Mouse (Mus musculus): ENCODE measurements around the gene Armc10.
"Not testable (repeated sequence)": the region's sequence is repeated elsewhere in the genome, so short reads cannot be mapped to it uniquely, and the experiment has no call there.

Gene Armc10

DNA sequence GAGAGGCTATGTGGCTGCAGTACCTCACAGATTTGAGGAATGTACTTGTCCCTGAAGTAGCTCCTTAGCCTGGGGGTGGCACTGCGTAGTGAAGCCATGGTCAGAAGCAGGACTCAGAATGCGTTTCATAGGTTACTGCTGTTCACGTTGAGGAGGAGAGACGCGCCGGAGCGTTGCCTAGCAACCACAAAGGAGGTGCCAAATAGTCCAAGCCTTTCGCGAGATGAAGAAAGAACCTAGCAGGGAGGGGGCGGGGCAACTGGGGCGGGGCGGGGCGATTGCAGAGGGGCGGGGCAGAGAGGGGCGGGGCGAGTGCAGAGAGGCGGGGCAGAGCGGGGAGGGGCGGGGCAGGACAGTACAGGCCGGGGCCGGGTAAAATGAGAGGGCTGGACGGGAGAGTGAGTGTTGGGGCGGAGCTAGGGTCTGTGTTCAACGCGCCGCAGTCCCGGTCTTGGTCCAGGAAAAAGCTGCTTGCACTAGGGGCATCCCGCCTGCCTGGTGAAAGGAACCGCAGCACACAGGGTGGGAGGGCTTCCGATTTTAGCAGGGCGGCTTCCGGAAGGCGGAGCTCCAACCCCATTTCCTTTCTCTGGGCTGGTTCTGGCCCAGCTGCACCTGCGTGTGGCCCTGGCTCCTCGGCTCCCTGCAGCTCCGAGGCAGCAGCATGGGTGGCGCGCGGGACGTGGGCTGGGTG is at the start of gene Armc10, which contains the start of gene Fbxl13:
Armc10 (plus strand) TSS at position 375 of the 694 bp plus-strand sequence.
Fbxl13 (minus strand) TSS at position 196 of the 694 bp plus-strand sequence.
- in situ Hi-C loops (cut with MboI, MseI), result no loop called here

DNA sequence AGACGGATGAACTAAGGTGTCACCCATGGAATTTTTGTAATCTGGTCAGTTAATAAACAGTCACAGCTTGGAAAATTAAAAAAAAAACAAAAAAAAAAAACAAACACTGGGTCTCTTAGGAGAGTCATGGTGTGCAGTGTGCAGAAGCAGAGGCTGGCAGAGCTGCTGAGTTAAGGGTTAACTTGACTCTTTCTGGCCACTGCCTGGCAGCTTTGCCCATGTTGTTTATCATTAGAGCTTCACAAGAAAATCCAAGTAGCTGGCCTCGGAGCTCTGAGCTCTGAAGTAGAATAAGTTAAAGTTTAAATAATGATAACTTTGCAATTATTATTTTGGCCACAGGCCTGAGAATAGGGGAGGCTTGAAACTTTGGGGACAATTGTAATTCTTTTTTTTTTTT is 46.1 kb upstream of the Armc10 start:
- in situ Hi-C loops (cut with MboI, MseI), result not testable (repeated sequence)

GRCm38 (mm10) chr5:21599961-21600360 is 45.7 kb upstream of the Armc10 start:
- in situ Hi-C loops (cut with MboI, MseI), result no loop called here

- in situ Hi-C loops (cut with MboI, MseI), result no loop called here
Observed at GRCm38 (mm10) chr5:21605936-21606335, 39.7 kb upstream of the Armc10 start.

DNA sequence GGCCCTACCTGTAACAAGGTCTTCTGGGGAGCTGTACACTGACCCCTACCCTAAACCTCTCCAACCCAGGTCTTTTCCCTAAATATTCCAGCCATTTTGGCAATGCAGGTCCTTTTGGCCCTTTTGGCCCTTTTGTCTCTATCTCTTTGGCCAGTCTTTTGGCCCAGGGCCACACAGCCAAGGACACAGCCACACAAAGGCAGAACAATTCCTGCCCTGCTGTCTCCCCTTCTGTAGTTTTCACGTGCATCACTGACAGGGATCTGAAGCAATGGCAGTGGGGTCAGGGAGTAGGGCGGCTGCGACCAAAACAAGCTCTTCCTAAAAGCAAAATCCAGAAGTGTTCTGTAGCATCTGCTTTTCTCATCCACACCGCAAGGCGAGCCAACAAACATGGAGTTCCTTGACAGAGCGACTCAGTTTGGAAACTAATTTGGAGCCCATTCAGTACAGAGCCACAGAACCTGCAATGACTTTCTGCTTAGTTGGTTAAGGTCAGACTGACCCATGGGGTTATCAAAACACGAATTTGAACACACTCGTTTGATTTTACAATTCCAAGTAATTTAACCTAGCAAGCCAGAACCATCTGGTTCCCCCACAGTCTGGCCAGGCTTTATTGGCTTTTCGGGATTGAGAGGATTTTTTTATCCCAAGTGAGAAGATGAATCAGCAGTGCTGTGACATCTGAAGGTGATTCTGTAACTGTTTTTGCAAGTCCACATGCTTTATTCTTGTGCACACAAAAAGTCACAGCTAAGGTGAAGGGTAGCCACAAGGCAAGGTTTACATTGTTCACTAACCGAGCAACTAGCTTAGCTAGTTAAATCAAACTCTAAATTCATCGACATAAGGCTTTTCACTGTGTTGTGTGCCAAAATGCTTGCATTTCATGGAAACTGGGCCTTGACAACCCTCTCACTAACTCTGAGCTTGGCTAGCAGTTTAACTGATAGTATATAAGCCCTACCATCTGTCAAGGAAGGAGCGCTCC is 37.0 kb upstream of the Armc10 start:
- in situ Hi-C loops (cut with MboI, MseI), result no loop called here

DNA sequence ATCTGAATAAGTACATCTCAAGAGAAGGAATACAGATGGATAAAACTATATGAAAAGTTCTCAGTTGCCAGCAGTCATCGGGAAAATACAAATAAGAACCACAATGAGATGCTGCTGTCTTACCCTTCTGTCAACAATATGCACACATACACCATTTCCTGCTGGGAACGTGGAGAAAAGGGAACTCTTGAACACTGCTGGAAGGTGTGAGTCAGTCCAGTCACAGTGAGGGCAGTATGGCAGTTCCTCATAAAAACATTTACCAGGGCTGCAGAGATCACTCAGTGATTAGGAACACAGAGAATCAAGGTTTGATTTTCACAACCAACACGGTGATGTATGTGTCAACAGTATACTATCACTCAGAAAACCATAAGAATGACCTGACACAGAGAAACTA is 34.6 kb upstream of the Armc10 start:
- in situ Hi-C loops (cut with MboI, MseI), result no loop called here

DNA sequence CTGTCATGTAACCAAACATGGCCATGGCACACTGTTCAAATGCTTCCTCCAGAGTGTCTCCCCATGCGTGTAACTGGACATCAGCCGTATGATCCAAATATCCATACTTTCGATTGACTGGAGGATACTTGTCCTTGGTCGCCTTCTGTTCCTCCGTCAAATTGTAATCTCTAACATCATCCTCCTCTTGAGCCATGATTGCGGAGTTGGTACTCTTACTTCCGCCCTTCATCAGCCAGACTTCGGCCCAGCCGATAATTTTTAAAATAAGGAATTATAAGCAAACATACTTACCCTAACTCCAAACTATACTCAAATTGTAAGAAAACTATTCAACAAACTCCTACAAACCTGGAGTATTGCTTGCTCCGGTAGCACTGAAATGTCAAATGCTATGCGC is 31.3 kb upstream of the Armc10 start:
- in situ Hi-C loops (cut with MboI, MseI), result not testable (repeated sequence)

- in situ Hi-C loops (cut with MboI, MseI), result no loop called here
Observed at GRCm38 (mm10) chr5:21616450-21617009, 29.1 kb upstream of the Armc10 start.

GRCm38 (mm10) chr5:21625916-21626315 is 19.7 kb upstream of the Armc10 start:
- in situ Hi-C loops (cut with MboI, MseI), result no loop called here

GRCm38 (mm10) chr5:21640961-21641360 is 4.7 kb upstream of the Armc10 start:
- in situ Hi-C loops (cut with MboI, MseI), result loop anchor here (5.0 kb wide), 1 partner anchor 66 kb away; no protein-coding TSS in a partner anchor

- in situ Hi-C loops (cut with MboI, MseI), result loop anchor here (5.0 kb wide), 1 partner anchor 64 kb away; no protein-coding TSS in a partner anchor
Observed at GRCm38 (mm10) chr5:21643606-21644005, 2.0 kb upstream of the Armc10 start.

DNA sequence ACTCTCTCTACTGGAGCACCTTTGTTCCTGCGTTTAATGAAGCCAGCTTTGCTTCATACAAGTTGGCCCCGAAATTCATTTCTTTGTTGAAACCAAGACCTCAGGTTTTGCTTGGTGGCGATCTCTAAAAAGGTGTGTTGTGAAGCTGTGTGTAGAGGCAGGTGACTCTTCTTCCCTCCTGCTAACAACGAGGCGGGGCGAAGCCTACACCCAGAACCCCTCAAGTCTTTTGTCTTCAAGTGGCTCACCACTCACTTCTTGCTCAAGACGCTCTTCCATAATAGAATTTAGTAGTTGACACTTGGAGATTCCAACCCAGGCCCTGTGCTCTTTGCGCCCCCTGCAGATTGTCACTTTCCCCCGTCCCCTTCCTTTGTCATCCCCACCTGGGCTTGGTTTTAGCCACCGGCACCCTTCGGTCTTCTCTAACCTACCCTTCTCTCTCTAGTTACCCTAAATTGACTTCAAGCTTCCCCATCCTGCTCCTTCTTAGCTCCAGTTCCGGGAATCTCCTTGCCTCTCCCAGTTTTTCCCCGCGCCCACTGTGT is 648 bp upstream of the Armc10 start:
- in situ Hi-C loops (cut with MboI, MseI), result loop anchor here (5.0 kb wide), 1 partner anchor 62 kb away; no protein-coding TSS in a partner anchor

GRCm38 (mm10) chr5:21646133-21646491 is 499 bp downstream of the Armc10 start:
- in situ Hi-C loops (cut with MboI, MseI), result no loop called here

DNA sequence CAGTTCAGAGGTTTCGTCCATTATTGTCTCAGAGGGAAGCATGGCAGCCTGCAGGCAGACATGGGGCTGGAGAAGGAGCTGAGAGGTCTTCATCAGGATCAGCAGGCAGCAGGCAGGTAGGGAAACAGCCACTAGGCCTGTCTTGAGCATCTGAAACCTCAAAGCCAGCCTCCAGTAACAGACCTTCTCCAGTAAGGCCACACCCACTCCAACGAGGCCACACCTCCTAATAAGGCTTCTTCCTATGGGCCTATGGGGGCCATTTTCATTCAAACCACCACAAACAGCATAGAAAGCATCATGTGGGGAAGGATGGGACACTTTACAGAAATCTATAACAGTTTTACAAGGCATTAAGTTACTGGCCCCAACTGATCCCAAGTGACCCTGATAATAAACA is 5.1 kb downstream of the Armc10 start:
- in situ Hi-C loops (cut with MboI, MseI), result no loop called here

DNA sequence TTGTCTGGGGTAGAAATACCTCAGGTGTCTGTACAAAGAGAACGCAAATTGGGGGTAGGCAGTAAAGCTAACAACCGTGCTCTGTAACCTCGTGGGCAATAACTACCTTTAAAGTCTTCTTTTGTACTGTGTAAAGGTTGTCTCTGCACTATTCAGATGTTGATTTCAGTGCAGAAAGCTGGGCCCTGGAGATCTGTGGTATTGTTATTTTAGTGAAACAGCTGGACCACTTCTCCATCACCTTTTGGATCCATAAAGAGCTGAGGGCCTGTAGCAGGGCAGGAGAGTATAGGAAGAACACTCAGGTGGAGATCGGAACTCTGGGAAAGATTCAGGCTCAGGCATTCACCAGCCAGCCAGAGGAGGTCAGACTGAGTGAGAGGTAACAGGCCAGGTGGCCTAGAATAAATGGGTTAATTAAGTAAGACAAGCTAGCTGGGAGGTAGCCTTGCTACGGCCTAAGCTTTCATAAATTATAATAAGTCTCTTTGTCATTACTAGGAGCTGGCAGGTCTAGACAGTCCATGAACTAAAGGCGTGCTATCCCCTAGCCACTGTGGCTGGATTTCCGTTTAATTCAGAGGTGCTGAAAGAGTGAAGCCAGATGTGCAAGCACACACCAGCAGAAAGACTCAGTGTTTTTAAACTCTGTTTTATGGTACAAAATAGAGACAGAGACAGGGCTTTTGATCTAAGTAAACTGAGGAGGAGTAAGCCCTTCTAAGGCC is 6.4 kb downstream of the Armc10 start:
- in situ Hi-C loops (cut with MboI, MseI), result no loop called here

DNA sequence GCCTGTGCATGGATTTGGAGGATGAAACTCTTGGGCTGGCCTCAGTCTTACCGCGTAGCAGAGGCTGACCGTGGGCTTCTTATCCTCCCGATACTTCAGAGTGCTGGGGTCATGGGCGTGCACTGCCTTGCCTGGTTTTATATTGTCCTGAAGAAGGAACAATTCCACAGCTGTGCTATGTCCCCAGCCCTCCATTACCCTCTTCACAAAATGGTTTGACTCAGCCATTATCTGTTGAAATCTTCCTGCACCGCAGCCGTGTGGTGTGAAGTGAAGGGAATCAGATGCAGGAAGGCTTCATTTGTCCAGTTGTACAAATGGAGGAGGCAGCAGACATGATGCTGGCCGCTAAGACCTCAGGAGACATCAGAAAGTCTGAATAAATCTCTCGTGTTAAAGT is 11.3 kb downstream of the Armc10 start:
- in situ Hi-C loops (cut with MboI, MseI), result no loop called here

- in situ Hi-C loops (cut with MboI, MseI), result no loop called here
Observed at GRCm38 (mm10) chr5:21658038-21658437, 12.4 kb downstream of the Armc10 start.

DNA sequence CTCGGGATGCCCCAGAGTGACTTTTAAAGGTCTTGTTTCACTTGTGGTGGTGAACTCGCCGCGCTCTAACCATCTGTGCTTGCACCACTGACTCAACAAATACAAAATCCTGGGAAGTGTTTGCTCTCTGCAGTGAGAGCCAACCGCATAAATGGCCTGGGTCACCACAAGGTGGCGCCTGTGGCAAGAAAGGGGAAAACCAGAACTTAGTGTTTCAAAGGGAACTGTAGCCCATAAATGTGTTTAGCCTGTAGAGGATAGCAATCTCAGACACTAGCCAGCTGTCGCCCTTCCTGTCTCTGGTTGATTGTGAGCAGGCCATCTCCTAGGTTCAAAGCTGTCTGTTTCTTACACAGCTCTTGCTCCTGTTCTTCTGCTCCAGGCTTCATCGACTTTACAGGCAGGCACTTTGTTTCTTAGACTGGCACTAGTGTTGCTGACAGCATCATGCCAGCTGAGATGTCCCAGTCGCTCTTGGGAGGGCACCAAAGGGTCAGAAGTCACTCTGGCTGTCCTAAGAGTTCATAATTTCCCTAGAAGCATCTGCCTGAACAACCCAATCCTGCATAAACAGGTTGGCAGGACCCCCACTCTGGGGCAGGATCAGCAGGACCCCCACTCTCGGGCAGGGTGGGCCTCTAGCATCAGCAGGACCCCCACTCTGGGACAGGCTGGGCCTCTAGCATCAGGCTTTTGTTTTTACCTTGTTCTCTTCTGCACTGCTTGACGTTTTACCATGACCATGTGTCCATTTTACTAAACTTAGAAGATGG is 13.2 kb downstream of the Armc10 start:
- in situ Hi-C loops (cut with MboI, MseI), result no loop called here

DNA sequence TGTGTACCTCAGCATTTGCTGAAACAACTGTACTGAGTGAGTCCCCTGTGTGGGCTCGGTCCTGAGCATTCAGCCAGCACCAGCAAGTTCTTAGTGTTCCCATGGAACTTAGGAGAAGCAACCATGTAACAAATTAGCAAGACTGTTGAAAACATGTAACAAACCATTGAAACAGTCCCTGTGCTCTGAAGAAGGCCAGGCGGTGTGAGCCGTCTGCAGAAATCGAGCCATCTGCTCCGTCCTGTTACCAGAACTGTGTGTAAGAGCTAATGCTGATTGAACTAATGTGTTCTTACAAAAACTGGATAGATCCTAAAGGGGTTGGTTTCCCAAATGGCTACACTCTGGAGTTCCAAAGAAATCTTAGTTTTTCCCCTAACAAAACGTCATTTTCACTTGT is 15.2 kb downstream of the Armc10 start:
- in situ Hi-C loops (cut with MboI, MseI), result no loop called here

DNA sequence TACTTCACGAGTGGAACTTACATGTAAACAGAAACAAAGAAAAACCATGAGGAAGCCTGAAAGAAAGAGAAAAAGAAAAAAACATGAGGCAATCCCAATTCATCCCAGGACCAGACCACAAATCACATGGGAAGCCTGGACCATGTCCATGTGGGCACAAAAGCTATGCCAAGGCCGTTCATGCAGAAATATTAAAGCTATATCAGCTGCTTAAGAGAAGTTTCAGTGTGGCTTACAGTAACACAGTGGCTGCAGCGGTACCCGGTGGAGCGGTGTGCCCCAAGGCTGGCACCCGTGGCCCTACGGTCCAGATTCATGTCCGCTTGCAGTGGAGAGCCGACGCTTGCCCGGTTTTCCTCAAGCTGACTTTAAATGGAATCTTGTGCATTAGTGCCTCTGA is 17.5 kb downstream of the Armc10 start:
- in situ Hi-C loops (cut with MboI, MseI), result no loop called here

All from regulatory T cell (primary cell).